Mouse (Mus musculus) c-Kit-positive CD71-negative TER-119-negative erythroid progenitor cells, embryonic 14.5 days (primary cell): ENCODE measurements around the gene Foxn2.
"Not testable (repeated sequence)": the region's sequence is repeated elsewhere in the genome, so short reads cannot be mapped to it uniquely, and the experiment has no call there.

Experiments
- DNase-seq: peaks from one replicate; pipeline ENCODE4 v3.0.0-alpha.2; 2013; ENCODE audit warnings: low read depth

Foxn2 gene

GRCm38 (mm10) chr17:88440285-88441000 lies at the start of gene Foxn2:
TSS of gene Foxn2 (plus strand) at chr17:88440711.
- DNase-seq: peak; percentile 89

DNA sequence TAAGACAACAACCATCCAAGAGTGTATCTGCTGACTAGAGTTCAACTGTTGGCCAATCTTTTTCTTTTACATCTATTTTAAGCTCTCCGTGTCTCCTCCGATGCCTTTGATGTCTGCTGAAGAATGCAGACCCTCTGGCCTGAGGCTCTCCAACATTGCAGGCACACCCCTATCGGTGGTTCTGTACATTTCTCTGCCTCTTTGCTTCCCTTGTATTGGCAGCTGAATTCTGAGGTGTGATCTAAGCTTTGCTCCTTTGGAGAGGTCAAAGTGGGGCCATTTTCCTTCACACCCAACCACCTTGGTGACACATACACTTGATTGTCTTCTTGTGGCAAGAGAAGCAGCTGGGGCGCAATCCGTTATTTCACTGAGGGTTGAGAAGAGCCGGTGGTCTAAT lies 43.0 kb upstream of the Foxn2 start:
- DNase-seq: no peak

DNA sequence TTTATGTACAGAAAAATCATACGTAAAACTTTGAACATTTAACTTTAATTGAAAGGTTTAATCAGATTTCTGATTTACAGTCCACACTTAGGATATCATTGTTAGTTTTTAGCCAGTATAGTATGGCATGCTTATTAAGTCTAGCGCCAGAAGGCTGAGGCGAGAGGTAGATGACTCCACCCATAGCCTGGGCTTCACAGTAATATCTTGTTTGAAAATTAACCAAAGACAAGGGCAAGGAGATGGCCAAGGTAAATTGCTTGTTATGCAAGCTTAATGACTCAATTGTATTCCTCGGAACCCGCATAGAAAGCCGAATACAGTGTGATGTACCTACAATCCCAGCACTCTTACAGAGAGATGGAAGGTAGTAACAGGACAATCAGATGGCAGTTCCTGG lies 42.4 kb upstream of the Foxn2 start:
- DNase-seq: no peak

DNA sequence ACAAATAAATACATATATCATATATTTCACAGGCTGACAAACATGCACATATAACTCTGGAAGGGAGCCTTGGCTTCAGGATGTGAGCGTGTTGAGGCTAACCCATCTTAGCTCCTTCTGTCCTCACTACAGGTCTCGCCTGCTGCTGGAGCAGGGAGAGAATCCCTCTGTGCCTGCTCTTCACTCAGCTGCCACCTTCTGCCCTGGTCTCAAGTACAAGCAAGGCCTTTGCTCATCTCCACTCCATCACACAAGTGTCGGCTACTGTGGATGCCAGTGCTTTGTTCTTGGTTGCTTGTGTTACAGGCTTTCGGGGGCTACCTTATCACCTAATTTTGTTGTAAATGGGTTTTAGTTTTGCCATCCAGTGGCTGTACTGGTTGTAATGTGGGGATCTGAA lies 41.7 kb upstream of the Foxn2 start:
- no peak for DNase-seq

- no peak for DNase-seq
These were observed 40.4 kb upstream of the Foxn2 start for GRCm38 (mm10) chr17:88400122-88400521.

GRCm38 (mm10) chr17:88400702-88401475 lies 39.6 kb upstream of the Foxn2 start:
- DNase-seq: no peak

DNA sequence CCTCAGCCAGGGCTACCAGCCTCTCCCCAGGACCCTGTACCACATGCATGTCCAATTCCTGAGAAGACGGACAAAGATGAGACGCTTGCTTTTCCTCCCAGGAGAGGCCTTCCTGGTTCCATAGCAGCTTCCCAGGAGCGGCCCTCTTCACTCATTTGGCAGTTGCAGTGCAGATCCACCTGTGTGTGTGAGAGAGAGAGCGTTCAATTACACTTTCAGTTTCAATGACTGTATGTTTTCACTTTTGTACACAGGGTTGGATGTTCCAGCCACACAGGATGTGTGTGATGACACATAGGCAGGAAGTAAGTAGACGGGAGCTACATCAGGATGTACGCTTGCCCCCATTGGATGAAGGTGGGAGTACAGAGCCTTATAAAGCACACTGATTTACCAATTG lies 37.2 kb upstream of the Foxn2 start:
- DNase-seq: no peak

DNA sequence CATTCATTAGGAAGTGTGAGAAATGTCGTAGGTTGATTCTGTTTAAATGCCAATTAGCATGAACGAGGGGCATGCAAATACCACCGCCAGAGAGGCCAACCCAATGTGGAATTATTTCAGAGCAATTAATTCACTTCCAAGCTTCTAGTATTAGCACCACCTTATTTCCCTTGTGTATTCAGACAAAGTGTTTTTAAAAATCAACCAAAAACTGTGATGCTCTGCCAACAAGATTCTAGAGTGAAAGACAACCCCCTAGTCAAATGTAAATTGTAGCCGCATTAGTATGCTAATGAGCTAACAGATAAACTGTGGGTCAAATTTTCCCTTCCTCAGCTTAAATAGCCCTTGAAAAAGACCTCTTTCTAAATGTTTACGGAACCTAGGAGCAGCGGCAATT lies 36.0 kb upstream of the Foxn2 start:
- no peak for DNase-seq

- DNase-seq: no peak
These were observed 35.4 kb upstream of the Foxn2 start for GRCm38 (mm10) chr17:88405076-88405475.

- DNase-seq: no peak
These were observed 30.8 kb upstream of the Foxn2 start for GRCm38 (mm10) chr17:88409706-88410105.

GRCm38 (mm10) chr17:88413155-88413836 lies 27.2 kb upstream of the Foxn2 start:
- no peak for DNase-seq

DNA sequence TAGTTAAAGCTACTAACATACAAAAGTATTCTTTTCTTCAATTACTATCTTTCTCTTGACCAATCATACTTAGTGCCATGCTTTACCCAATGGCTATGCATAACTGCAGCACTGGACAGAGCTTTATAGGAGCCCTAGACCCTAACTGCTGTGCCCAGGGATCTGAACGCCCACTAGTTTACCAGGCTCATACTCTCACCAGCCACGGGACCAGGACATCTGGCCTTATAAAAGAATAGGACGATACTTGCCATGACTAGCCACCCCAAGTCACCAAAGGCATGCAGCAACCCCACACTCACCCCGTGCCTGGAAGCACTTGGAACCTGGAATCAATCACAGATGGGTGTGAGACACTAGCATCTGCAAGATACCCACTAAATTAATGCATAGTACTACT lies 20.1 kb upstream of the Foxn2 start:
- no peak for DNase-seq

- DNase-seq: no peak
These were observed 19.3 kb upstream of the Foxn2 start for GRCm38 (mm10) chr17:88421246-88421645.

DNA sequence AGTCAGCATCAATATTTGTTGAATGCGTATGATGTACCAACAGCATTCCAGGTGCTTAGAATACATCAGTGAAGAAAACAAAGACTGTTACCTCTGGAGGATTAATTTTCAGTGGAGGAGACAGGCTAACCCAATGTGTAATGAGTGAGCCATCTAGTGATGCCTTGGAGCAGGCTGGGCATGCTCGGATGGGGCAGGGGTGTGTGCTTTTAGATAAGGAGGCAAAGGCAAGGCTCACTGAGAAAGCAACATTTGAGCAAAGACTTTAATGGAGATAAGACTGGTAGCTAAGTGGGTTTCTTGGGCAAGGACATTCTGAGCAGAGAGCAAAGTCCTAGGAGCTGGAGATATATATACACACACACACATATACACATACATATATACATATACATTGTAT lies 9.8 kb upstream of the Foxn2 start:
- no peak for DNase-seq

GRCm38 (mm10) chr17:88431486-88431885 lies 9.0 kb upstream of the Foxn2 start:
- DNase-seq: peak; percentile 18

- no peak for DNase-seq
These were observed 8.5 kb upstream of the Foxn2 start for GRCm38 (mm10) chr17:88431987-88432386.

- DNase-seq: no peak
These were observed 5.2 kb upstream of the Foxn2 start for GRCm38 (mm10) chr17:88435322-88435721.

- DNase-seq: no peak
These were observed 4.2 kb upstream of the Foxn2 start for GRCm38 (mm10) chr17:88436284-88436683.

DNA sequence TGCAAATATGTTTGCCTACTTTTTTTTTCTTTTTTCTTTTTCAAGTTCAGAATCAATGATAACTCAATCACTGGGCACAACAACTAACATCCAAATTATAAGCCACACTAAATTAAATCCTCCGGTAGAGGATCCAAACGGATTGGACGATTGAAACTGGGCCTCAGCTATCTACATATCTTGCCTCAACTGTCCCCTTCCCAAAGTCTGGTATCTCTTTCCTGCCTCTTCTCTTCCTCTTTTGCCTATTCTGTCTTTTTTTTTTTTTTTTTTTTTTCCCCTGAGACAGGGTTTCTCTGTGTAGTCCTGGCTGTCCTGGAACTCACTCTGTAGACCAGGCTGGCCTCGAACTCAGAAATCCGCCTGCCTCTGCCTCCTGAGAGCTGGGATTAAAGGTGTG lies 3.8 kb upstream of the Foxn2 start:
- not testable (repeated sequence) for DNase-seq

- DNase-seq: no peak
These were observed 3.1 kb upstream of the Foxn2 start for GRCm38 (mm10) chr17:88437391-88437790.

- no peak for DNase-seq
These were observed 918 bp upstream of the Foxn2 start for GRCm38 (mm10) chr17:88439536-88440050.

GRCm38 (mm10) chr17:88441001-88441431 lies 505 bp downstream of the Foxn2 start:
- no peak for DNase-seq
